Mouse (Mus musculus): Measurements from ENCODE around the gene Bcl3.
"Not testable (repeated sequence)": the region's sequence is repeated elsewhere in the genome, so short reads cannot be mapped to it uniquely, and the experiment has no call there.

The Bcl3 gene

GRCm38 (mm10) chr7:19800764-19801163 is 21.8 kb downstream of the Bcl3 start:
- DNase-seq = peak in 1 of 2 experiments; percentile 69

- peak; percentile 91 to 92 for DNase-seq
Observed at GRCm38 (mm10) chr7:19796697-19797588, 25.6 kb downstream of the Bcl3 start, which contains the start of gene Cblc. Cblc (minus strand) TSS chr7:19796809.

- DNase-seq = no peak
Observed at GRCm38 (mm10) chr7:19796254-19796653, 26.3 kb downstream of the Bcl3 start.

- DNase-seq = no peak
Observed at GRCm38 (mm10) chr7:19795236-19795635, 27.3 kb downstream of the Bcl3 start.

GRCm38 (mm10) chr7:19792701-19793630 is 29.6 kb downstream of the Bcl3 start:
- DNase-seq = no peak

GRCm38 (mm10) chr7:19791504-19791903 is 31.1 kb downstream of the Bcl3 start:
- DNase-seq = not testable (repeated sequence)

- peak; percentile 84 to 93 for DNase-seq
Observed at GRCm38 (mm10) chr7:19789904-19790347, 32.6 kb downstream of the Bcl3 start.

- DNase-seq = no peak
Observed at GRCm38 (mm10) chr7:19785874-19786458, 36.6 kb downstream of the Bcl3 start.

- DNase-seq = no peak
Observed at GRCm38 (mm10) chr7:19784764-19785535, 37.6 kb downstream of the Bcl3 start.

- DNase-seq = peak; percentile 46 to 63
Observed at GRCm38 (mm10) chr7:19783630-19784029, 38.9 kb downstream of the Bcl3 start.

- DNase-seq = peak in 1 of 2 experiments; percentile 68
Observed at GRCm38 (mm10) chr7:19782645-19783044, 39.9 kb downstream of the Bcl3 start.

- DNase-seq = no peak
Observed at GRCm38 (mm10) chr7:19781741-19782140, 40.8 kb downstream of the Bcl3 start.

GRCm38 (mm10) chr7:19779903-19780302 is 42.7 kb downstream of the Bcl3 start:
- no peak for DNase-seq

- DNase-seq = peak; percentile 74 to 78
Observed at GRCm38 (mm10) chr7:19778645-19779044, 43.9 kb downstream of the Bcl3 start.

- no peak for DNase-seq
Observed at GRCm38 (mm10) chr7:19777049-19777723, 45.4 kb downstream of the Bcl3 start.

- no peak for DNase-seq
Observed at GRCm38 (mm10) chr7:19771682-19772081, 50.9 kb downstream of the Bcl3 start.

GRCm38 (mm10) chr7:19770984-19771391 is 51.6 kb downstream of the Bcl3 start, which contains the start of gene Bcam:
Bcam (minus strand) TSS chr7:19771016.
- DNase-seq = peak; percentile 74 to 85

- DNase-seq = peak; percentile 94
Observed at GRCm38 (mm10) chr7:19770375-19770754, 52.2 kb downstream of the Bcl3 start.

GRCm38 (mm10) chr7:19769434-19770374 is 52.9 kb downstream of the Bcl3 start:
- DNase-seq = peak in 1 of 2 experiments; percentile 23

- peak; percentile 34 to 65 for DNase-seq
Observed at GRCm38 (mm10) chr7:19769001-19769400, 53.6 kb downstream of the Bcl3 start.

Data from lung, postnatal 4 days (tissue).